Mouse (Mus musculus) c-Kit-positive CD71-positive TER-119-positive erythroid progenitor cells, embryonic 14.5 days (primary cell): Measurements from ENCODE around the gene Gm525.
"Not testable (repeated sequence)": the region's sequence is repeated elsewhere in the genome, so short reads cannot be mapped to it uniquely, and the experiment has no call there.

Experiments used
- DNase-seq: peaks from one replicate; pipeline ENCODE4 v3.0.0-alpha.2; 2013; ENCODE audit warnings: low spot score

Gene Gm525

GRCm38 (mm10) chr11:89073541-89073940 lies at the start of gene Gm525:
Gene Gm525, plus strand, starts transcription at chr11:89073841.
- no peak for DNase-seq

GRCm38 (mm10) chr11:89024181-89024881 lies 49.3 kb upstream of the Gm525 start:
- no peak for DNase-seq

DNA sequence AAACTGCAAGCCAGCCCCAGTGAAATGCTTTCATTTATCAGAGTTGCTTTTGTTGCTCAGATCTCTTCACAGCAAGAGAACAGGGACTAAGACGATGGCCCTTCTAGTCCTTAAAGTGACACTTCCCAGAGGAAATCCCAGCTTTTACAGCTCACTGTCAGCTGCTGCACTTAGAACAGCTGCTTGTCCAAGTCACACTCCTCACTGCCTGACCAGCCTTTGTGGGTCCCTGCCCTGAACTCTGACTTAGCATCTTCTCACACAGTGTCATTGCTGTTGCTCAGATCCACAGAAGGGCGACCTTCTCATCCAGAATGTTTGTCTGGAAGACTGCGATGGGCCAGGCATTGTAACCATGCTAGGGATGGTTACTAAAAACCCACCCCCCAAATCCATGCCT lies 48.0 kb upstream of the Gm525 start:
- no peak for DNase-seq

DNA sequence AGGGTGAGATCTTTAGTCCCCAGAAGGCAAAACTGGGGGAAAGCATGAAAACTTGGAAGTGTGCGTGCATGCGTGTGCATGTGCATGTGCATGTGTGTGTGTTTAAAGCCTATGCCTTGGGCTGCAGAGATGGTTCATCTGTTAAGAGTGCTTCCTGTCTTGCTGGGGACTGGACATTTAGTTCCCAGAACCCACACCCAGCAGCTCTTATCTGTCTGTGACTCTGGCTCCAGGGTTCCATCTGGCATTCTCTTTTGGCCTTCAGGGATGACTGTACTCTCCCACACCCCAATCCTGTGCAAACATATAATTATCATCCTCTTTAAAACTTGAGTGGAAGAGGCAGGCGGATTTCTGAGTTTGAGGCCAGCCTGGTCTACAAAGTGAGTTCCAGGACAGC lies 47.5 kb upstream of the Gm525 start:
- DNase-seq: no peak

DNA sequence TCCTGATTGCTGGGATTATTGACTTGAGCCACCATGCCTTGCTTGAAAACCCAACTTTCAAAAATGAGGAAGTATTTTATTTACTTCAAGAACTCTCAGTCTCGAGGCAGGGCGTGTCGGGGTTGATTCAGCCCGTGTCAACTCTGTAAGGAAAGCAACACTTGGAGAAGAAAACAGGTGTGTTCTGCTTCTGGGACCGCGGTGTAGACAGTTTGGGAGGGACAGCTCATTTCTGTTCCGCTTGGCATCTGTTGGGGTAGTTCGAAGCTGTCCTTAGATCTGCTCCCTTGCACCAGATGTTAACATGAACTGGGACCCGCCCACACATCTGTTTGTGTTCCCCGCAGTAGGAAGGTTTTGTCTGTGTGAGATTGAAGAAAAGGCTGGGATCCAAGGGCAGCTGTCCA lies 45.7 kb upstream of the Gm525 start:
- peak; percentile 27 for DNase-seq

DNA sequence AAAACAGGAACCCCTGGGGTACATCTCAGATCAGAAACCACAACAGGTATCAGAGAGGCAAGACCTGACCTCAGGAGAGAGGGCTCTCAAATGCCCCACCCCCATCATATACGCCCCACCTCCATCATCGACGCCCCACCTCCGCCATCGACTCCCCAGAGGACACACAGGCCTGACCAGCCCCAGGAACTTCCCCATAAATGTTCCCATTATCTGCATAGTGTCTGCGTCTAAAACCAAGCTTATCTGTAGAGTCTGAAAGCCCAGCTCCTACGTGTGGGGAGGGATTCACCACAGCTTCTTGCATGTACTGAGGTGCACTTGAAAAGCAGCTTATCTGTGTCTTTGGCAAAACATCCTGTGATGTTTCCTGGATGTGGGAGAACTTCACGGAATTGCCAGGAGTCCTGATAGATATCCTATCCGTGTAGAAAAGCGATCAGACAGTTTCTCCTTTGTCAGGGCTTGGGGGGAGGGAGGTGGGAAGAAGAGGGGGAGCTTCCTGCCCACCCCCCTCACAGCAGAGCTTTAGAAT lies 44.7 kb upstream of the Gm525 start:
- DNase-seq: peak; percentile 54

- DNase-seq: no peak
Measured at GRCm38 (mm10) chr11:89030552-89030951, 43.1 kb upstream of the Gm525 start.

- no peak for DNase-seq
Measured at GRCm38 (mm10) chr11:89031189-89031588, 42.5 kb upstream of the Gm525 start.

DNA sequence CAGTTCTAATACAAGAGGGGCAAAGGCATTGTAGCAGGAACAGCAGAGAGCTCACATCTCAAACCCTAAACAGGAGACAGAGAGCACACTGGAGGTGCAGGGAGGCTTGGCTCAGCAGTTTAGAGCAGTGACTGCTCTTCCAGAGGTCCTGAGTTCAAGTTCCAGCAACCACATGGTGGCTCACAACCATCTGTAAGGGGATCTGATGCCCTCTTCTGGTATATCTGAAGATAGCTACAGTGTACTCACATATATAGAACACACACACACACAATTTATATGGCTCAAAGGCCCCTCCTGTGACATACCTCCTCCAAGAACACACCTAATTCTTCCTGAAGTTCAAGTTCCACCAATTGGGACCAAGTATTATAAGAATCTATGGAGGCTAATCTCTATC lies 39.0 kb upstream of the Gm525 start:
- DNase-seq: no peak

DNA sequence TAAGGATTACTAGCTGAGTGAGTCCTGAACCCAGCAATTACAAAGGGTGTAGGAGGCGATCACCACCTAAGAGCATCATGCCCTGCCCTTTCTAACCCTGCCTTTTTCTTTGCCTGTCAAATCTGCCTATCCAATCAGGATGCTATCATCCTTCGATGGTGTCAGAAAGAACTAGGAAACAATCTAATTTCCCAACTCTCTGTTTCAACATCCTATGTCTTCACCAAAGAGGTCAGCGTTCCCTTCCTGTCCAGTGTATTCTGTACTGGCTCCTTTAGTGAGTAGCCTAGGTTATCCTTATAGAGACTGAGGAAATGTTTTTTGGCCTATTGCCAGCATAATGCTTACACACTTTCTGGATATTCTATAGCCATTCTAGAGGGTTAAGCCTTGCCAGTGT lies 38.1 kb upstream of the Gm525 start:
- no peak for DNase-seq

GRCm38 (mm10) chr11:89038496-89038895 lies 35.1 kb upstream of the Gm525 start:
- DNase-seq: no peak

GRCm38 (mm10) chr11:89039325-89039724 lies 34.3 kb upstream of the Gm525 start:
- peak; percentile 60 for DNase-seq

DNA sequence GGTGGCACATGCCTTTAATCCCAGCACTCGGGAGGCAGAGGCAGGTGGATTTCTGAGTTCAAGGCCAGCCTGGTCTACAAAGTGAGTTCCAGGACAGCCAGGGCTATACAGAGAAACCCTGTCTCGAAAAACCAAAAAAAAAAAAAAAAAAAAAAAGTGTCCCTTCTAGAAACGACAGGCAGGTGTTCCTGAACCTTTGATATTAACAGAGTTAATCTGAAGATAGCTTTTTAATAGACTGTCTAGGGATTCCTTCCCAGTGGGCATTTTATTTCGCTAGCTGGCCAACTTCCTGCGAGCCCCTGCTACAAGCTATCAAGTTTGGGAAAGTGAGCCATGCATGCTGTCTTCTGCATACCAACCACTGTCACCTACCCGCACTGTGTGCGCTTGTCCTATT lies 32.6 kb upstream of the Gm525 start:
- not testable (repeated sequence) for DNase-seq

DNA sequence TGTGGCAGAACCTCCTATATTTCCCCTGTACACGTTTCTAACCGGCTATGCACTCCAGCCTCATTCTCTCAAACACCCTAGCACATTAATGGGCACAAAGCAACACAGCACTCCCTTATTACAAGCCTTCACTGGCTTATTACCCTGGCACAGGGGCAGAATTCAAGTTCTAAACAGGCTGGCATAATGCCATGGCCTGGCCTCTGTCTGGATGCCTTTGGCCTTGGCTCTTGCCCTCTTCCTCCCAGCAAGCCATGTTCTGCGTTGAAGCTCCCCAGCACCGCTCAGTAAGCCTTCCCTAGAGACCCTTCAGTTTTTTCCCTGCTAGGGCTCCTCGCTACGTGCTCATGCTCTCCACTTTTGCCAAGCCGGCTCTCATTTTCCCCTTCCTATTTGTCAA lies 30.6 kb upstream of the Gm525 start:
- DNase-seq: no peak

GRCm38 (mm10) chr11:89045501-89045900 lies 28.1 kb upstream of the Gm525 start:
- not testable (repeated sequence) for DNase-seq

GRCm38 (mm10) chr11:89046021-89046420 lies 27.6 kb upstream of the Gm525 start:
- no peak for DNase-seq

DNA sequence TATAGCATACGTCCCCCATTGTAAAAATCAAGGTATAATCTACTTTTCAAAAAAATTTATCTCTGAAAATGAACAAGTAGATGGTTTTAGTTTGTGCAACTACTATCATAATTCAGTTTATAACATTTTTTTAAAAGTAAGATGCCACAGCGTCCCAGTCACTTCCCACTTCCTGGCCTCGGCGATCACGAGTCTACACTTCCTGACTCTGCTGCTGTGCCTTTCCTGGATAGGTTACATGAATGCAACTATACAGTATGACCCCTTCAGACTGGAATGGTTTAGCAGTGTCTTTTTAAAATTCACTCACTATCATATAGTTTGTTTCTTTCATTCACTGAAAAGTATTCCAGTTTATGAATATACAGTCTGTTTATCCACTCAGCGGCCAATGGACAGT lies 21.9 kb upstream of the Gm525 start:
- DNase-seq: no peak

GRCm38 (mm10) chr11:89055931-89056690 lies 17.5 kb upstream of the Gm525 start:
- DNase-seq: no peak

- peak; percentile 22 for DNase-seq
Measured at GRCm38 (mm10) chr11:89058515-89059270, 14.9 kb upstream of the Gm525 start.

DNA sequence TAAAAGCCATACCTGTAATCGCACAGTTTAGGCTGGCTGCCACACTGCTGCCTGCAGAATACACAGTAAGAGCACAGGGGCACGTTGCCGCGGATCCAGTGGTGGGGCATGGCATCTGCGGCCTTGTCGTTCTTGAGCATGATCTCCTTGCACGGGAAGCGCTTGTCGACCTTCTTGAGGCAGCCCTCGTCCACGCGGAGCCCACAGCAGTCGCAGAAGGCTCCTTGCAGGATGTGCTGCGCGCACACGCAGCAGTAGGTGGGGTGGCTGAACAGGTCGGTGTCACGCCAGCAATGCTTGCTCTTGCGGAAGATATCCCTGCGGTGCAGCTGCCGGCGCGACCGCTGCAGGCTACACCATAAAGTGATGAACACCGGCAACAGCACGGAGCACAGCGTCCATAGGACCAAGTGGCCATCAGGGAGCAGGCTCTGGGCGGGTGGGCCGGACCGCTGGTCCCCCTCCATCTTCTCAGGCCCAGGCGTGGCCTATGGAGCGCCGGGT lies 13.7 kb upstream of the Gm525 start:
- no peak for DNase-seq

- peak; percentile 85 for DNase-seq
Measured at GRCm38 (mm10) chr11:89060423-89061089, 13.1 kb upstream of the Gm525 start.

DNA sequence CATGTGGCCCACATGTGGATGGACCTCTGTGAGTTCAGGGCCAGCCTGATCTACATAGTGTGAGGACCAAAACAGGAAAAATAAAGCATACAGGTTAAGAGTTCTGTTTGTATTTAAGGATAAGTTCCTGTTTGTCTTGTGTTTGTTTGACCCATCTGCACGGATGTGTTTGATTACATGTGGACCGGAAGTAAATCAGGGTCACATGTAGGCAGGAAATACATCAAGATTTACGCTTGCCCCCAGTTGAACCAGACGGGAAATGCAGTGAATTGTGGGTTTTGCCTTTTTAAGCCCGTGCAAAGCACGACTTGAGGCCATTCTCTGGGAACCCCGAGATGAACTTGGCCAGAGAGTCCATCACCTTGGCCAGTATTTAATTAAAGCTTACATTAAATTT lies 12.3 kb upstream of the Gm525 start:
- no peak for DNase-seq
